Mouse (Mus musculus): ENCODE results near the gene Ephb1.

Gene Ephb1

DNA sequence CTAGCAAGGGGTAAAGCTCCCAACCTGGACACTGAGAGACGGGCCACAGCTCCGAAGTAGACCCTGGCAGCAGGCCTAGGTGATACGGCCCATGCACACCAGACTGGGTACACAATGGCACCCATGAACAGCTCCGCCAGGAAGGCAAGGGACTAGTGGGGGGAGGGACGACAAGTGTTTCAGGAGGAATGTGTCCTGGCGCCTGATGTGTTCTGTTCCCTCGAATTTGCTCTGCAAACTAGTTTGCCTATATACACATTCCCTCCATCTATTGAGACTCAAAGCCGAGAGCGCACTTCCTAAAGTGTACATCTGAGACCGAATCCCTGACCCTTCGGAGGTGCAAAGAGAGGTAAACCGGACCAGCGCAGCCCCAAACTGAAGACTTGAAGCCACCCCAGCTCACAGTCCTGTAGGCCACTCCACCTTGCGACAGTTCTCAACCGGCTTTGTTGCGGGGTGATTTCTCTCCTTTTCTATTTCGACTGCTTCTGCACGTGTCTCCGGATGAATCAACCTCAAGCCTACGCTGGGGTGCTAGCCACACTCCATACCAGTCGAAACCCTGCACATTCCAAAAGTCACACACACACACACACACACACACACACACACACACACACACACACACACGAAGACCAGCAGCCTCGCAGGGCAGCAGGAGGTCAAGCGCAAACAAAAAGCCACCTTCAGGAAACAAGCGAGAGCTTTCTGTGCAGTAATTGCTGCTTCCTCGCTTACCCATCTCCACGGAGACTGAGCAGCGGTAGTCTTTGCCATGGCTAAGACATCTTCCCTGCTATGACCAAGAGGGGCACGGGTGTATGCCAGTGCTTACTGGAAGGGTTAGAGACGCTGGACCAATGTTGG is 2.1 kb downstream of the Ephb1 start:
- in situ Hi-C loops (cut with MboI; ENCODE audit: unreplicated experiment in 2 of 2), result no loop called here

DNA sequence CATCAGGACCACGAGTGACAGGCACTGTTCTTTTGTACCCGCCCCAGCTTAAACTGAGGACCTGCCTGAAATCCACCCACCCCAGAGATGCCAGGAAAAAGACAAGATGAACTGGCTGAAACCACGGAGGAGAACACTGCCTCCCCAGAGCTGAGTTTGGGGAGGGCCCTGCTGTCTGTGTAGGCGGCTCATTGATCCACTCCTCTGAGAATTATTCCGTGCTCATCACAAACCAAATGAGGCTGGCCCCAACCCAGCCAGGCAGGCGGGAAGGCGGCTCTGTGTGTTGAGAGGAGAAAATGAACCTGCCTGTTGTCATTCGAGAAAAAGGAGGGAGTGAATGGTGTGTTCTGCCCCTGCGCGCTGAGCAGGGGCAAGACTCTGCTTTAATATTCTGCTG is 2.8 kb downstream of the Ephb1 start:
- in situ Hi-C loops (cut with MboI; ENCODE audit: unreplicated experiment in 2 of 2), result no loop called here

DNA sequence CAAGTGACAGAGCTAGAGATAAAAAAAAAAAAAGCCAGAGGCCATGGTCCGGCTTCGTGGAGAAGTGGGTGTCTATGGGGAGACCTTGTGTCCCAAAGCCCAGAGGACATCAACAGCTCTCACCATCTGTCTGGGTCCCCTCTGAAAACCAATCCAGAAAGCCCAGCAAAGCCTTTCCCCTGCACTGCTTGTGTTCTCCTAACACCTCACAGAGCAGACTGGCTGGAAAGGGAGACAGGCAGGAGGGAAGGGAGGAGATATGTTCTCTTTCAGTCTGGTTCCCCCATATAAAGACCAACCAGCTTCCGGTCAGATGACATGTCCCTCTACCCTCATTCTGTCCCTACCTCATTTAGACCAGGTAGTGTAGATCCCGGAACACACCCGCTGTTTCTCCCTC is 3.3 kb downstream of the Ephb1 start:
- in situ Hi-C loops (cut with MboI; ENCODE audit: unreplicated experiment in 2 of 2), result no loop called here

DNA sequence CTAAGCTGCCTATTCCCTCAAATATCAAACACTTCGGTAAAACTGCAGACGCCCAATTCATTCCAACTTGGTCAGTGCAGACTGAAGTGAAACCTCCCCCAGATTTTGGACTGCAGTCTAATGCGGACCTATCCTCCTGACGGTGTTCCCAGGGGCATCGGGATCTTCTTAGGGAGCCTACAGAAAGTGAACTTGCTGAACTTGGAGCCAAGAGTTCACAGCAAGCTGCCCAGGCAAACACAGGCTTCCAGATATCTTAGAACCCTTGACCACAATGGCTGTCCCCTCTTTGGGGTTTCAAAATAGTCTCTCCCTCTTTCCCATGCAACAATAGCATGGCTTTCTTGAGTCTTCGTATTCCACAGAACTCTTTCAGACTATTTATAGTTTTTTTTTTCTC is 3.8 kb downstream of the Ephb1 start:
- in situ Hi-C loops (cut with MboI; ENCODE audit: unreplicated experiment in 2 of 2), result no loop called here

DNA sequence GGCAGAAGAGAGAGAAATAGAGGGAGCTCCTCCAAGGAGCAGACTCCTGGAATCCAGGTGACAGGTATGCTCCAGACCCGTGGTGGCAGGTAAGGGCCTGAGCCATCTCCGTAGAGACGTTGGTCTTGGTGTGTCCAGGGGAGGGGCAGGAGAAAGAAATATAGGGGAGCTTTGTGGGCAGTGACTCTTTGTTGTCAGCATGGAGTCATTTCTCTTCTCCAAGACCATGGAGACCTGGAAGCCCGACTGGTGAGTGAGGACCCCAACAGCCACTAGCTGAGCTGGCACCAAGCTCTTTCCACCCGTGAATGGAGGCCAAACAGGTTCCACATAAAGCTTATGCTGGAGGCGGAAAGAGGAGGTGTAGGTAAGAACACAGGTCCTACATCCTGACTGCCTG is 4.4 kb downstream of the Ephb1 start:
- in situ Hi-C loops (cut with MboI; ENCODE audit: unreplicated experiment in 2 of 2), result no loop called here

DNA sequence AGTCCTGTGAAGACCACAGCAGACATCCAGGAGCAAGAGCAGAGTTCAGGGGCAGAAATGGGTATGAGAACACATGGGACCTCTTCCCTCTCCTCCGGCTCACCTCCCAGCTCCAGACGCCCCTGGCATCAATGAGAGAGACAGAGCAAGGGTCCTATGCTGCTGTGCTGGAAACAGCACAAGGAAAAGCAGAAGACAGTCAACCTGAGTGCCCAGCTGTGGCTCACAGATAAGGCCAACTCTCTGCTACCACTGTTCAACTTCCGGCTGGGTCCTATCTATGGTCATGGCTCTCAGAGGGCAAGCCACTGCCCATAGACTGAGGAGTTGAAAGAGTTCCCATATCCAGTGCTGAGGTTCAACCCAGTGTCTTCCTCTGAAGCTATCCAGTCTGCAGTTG is 7.7 kb downstream of the Ephb1 start:
- in situ Hi-C loops (cut with MboI; ENCODE audit: unreplicated experiment in 2 of 2), result no loop called here

DNA sequence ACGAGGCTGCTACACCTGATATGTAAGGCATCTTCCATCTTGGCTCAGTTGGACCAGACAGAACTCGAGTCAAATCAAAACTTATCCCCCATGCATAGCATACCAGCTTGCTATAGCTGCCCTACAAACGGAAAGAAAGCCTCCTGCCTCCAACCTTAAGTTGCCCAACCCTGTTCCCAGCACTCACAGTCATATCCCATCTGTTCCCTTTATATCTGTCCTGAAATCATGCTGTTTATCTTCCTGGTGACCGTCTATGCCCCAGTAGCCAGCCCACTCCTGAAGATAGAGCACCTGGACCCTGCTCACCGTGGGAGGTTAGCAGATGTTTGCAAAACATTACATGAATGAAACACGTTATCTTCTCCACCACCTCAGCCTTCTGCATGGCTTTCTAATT is 9.0 kb downstream of the Ephb1 start:
- in situ Hi-C loops (cut with MboI; ENCODE audit: unreplicated experiment in 2 of 2), result no loop called here

DNA sequence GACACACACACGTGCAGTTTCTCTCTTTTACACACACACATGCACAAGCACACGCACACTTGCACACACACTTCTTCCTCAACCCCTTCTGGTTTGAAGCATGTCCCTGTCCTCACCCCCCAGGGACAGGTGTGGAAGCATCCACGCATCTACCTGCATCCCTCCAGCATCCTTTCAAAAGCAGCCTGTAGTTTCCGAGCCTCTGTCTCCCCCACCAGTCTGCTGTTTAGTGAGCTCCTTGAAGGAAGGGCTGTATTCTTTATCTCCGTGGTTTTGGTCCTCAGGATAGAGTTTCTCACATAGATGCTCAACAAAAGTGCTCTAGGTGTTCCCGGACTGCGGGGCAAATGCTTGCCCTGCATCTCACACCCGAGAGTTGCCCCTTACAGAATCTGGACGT is 9.4 kb downstream of the Ephb1 start:
- in situ Hi-C loops (cut with MboI; ENCODE audit: unreplicated experiment in 2 of 2), result no loop called here

DNA sequence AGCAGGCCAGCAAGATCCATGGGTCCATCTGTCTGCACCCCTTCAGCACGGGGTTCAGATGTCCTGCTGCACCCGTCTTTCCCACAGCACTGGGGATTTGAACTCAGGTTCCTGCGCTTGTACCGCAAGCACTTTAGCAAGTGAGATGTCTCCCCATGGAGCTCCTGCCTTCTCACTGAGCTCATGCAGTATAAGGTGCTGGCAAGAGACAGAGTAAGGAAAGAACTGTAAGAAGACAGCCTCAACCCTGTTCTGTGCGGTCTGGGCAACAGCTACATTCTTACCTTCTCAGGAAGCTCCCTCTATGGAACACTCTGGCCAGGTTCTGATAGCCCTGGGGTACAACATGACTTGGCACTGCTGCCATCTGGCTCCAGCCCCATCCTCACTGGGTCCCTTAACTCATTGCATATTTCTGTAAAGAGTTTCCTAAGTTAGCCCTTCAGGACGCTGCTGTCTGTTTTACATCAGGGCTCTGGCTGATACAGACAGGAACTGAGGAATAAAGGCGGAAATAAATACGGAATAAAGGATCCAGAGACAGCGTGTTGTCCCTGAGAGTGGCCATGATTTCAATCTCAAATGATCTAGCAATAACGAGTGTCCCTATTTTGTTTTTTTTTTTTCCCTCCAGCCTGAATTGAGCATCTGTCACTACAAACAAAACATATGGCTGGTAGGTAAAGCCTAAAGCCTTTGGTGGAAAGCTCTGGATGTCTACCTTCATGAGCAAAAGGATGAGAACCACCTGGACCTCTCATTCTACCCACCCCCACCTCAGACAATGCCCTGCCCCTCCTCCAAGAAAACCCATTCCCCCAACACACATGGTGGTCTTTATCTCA is 10.2 kb downstream of the Ephb1 start:
- in situ Hi-C loops (cut with MboI; ENCODE audit: unreplicated experiment in 2 of 2), result no loop called here

DNA sequence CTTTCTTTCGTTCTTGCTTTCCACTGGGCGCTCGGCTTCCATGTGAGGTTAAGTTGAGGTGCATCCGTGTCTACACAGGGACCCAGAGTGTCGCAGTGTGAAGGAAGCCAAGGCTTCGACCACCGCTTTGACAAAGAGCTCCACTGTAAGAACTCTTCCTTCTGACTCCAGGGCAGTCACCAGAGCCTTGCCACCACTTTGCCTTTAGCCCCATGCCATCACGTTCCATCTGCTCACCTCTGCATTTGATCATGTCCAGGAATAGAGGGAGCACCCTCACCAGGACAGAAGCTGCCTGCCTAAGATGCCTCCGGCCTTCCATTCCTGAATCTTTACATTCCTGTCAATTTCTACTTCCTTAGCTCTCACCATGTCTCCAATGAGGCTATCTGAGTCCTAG is 11.4 kb downstream of the Ephb1 start:
- in situ Hi-C loops (cut with MboI; ENCODE audit: unreplicated experiment in 2 of 2), result no loop called here

DNA sequence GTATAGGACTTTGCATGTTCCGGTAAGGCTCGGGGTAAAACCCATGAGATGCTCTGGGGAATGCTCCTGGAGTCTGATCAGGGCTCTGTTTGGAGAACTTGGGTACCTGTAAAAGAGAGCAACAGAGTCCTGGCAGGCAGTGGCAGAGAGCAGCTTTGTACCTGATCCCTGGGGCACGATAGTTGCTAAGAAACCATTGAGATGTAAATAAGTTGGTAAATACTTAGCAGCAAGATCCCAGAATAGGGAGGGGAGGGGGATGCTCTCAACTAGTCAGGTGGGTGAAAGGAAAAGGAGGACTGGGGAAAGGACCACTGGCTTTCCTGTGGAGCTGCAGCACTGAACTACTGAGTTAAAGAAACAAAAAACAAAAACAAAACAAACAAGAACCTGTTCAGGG is 12.5 kb downstream of the Ephb1 start:
- in situ Hi-C loops (cut with MboI; ENCODE audit: unreplicated experiment in 2 of 2), result no loop called here

DNA sequence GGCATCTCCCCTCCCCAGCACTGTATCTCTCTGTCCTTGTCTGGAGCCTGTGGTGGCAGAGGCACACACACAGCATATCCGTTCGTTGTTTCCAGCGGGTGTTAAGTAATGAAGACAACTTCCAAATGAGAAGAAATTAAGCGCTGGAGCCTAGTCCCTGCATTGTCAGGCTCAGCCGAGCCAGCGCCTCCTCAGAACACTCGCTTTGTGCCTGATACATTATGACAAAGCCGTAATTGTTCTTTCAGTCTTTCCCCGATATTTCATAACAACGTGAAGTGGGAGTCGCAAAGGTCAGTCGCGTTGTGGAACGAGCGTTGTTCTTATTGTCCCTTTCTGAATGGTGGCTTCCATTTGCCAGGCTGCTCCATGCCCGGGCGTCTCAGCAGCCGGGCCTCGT is 13.7 kb downstream of the Ephb1 start:
- in situ Hi-C loops (cut with MboI; ENCODE audit: unreplicated experiment in 2 of 2), result no loop called here

DNA sequence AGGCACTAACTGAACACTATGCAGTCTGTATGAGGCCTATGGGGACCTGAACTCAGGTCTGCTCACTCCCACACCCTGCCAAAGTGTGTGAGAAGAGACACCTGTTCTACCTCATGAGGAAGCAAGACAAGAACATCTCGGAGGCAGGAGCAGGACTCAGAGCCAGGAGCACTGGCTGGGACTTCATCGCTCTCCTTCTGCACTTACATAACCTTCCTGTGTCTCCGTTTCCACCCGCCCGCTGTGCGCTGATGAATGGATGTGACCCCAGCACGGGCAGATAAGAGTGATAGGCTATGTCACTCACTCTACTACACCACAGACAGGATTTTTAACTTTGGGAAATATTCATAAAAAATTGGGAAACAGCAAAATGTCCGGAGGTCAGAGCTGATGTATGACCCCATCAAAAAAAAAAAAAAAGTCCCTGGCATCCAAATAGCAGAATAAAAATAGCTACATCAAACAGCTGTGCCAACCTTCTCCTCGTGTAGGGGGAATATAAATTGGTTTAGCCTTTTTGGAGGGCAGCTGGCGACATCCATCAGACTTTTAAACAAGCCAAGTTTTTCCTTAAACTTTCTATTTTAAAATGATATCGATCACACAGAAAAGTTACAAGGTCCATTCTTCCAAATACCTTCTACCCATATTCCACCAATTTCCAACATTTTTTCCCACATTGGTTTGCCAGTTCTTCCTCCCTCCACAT is 18.8 kb downstream of the Ephb1 start:
- in situ Hi-C loops (cut with MboI; ENCODE audit: unreplicated experiment in 2 of 2), result no loop called here

DNA sequence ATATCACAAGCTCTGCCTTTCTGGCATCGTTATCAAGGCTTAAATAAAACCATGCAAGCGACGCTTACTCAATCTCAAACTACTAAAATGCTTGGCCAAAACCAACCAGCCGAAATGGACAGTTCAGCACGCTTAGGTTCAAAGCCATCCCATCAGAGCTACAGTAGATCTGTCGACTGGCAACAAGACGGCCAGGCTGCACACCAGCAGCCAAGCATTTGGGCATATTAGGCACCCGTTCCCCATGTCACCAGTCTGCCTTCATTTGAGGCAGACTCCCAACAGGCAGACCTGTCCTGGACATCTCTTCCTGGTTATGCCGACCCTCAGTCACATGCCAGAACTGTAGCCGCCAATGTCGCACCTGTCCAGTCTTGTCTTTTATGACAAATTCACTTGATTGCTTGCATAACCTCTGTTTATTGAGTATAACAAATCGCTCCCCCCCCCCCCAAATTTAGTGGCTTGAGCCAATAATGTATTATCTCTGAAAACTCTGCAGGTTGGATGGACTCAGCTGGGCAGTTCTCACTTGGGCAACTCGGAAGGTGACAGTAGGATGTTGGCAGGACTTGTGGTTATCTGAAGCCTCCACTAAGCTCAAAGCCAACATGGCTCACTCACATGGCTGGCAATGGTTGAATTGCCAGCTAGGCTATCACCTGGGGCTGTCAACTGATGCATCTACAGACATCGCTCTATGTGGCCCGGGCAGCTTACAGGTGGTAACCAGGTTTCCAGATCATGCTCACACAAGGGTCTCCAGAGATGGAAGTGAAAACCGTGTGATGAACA is 24.0 kb downstream of the Ephb1 start:
- in situ Hi-C loops (cut with MboI; ENCODE audit: unreplicated experiment in 2 of 2), result no loop called here

DNA sequence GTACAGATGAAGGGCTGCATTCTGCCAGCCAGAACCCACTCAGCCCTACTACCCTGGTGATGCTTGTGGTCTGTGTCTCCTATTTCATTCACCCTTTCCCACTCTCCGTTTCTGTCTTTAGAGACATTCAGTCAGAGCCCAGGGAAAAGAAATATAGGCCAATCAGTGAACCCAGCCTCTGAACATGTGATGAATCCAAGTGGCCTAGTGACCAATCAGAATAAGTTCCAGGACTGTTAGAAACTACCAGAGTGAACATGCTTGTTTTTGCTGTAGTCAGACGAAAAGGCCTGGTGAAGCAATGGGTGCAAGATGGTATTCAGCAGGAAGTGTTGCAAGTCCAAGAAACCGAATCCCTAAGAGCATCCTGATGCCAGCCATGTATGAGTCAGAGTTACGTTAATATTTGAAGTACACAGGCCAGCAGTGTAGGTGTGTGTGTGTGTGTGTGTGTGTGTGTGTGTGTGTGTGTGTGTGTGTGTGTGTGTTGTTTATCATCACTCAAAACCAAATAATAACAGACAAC is 26.8 kb downstream of the Ephb1 start:
- in situ Hi-C loops (cut with MboI; ENCODE audit: unreplicated experiment in 2 of 2), result no loop called here

DNA sequence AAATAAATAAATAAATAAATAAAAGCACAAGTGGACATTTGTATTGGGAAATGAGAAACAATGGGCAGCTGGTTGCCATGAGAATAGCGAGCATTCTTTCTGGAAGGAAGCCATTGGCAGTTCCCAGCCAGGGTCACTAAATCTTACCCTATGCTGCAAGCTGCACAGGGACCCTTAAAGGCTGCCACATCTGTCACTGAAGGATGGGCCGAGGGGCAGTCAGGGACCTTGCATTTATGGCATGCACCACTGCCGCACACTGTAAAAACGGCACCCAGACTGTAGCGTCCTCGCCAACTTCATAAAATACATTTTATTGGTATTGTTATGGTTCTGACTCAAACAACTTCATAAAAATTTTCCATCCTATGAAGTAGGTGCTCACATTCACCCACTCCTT is 39.1 kb downstream of the Ephb1 start:
- in situ Hi-C loops (cut with MboI; ENCODE audit: unreplicated experiment in 2 of 2), result no loop called here

DNA sequence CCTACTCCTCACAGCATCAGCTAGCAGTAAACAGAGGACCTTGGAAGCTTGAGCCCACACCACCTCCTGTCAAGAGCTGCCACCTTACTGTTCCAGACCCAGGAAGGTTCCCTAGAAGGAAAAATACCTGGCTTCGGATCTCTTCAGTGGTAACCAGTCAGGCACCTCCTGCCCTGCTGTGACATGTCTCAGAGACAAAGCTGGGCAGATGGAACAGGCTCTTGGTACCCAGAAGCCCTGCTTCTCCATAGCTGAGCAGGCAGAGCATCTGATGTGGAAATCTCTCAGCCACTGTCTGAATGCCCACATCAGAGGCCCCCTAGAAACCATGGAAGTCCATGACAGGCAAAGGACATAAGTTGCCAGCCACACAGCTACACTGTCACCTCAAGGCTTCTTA is 39.7 kb downstream of the Ephb1 start:
- in situ Hi-C loops (cut with MboI; ENCODE audit: unreplicated experiment in 2 of 2), result no loop called here

DNA sequence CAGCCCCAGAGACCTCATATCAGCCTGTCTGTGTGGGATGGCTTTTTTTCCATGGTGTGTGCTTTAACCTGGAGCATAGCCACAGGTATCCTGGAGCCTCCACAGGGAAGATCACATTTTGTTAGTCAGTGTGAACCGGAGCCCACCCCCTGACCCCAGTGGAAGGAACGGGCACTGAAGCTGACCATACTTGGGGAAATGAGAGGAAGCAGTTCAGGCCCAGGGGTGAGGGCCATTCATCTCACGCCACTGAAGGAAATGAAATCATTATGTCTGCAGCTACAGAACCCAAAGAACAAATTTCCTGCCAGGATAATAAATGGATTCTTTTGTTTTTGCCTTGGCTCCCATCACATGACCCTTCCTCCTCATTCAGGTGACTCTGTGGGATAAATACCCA is 44.1 kb downstream of the Ephb1 start:
- in situ Hi-C loops (cut with MboI; ENCODE audit: unreplicated experiment in 2 of 2), result no loop called here

DNA sequence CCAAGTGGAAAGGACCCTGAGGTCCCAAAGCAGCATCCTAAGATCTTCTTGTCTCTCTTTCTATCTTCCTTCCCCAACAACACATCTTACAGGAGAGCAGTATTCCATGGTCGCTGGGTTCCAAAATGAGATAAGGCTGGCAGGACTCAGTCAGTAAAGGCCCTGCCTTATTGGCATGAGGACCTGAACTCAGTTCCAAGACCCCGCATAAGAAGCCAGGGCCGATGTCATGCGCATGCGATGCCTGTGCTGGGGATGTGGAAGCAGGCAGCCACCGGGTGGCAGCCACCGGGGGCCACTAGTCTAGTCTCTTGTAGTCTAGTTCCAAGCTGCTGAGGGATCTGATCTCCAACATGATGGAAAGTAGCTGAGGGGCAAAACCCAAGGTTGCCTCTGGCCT is 45.2 kb downstream of the Ephb1 start:
- in situ Hi-C loops (cut with MboI; ENCODE audit: unreplicated experiment in 2 of 2), result no loop called here

DNA sequence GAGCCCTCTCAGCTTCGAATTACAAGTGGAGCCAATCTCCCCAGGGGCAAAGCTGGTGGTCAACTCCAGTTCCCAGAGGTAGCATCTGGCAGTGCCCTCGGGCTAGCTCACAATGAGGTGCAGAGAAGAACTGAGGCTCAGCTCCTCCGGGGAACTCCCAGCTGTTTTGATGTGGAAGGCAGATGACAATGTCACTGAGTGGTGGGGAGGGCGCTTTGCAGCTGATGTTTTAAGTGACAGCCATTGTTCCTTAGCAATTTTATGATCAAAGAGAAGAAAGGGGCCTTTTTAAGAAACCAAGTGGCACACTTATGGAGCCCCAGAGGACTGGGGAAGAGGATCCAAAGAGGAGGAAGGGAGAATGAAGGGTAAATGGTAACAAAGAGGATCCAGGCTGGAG is 46.8 kb downstream of the Ephb1 start:
- in situ Hi-C loops (cut with MboI; ENCODE audit: unreplicated experiment in 2 of 2), result no loop called here

All from v-Abl transformed pro-B cells (cell line).